Mouse (Mus musculus) kidney, adult 2 months (tissue): Measurements from ENCODE around the gene Tubb1.

Experiments
- CTCF ChIP-seq: fragments of 200-500 bp; conservative IDR thresholded peaks from 2 replicates; pipeline ENCODE4 v1.5.1; 2011; ENCODE audit warnings: low read depth, mild to moderate bottlenecking, control low read depth, low read length, moderate library complexity, mixed read lengths; ENCODE audit not compliant: insufficient read depth, insufficient read length
- POLR2A ChIP-seq: fragments of 200-500 bp; IDR thresholded peaks from one replicate; pipeline ENCODE4 v1.6.1; 2011; ENCODE audit warnings: low read depth, low read length, control low read depth

- no peak for TF ChIP-seq POLR2A
- TF ChIP-seq CTCF: no peak
Observed at GRCm38 (mm10) chr2:174463789-174464523, 13.5 kb downstream of the Tubb1 start, which contains the start of gene Atp5e.
